Mouse (Mus musculus): ENCODE measurements around the gene Dusp8.

GRCm38 (mm10) chr7:142050536-142050935 lies 45.1 kb downstream of the Dusp8 start:
- TF ChIP-seq KAT2A (IDR thresholded peaks at IDR 0.05; ENCODE audit: insufficient replicate concordance, low read length) = no peak
- TF ChIP-seq CTCF (conservative IDR thresholded peaks at IDR 0.05 in 1 of 2, IDR thresholded peaks at IDR 0.05 in 1 of 2; ENCODE audit: low read depth in 2 of 2, low read length in 2 of 2) = no peak

Measured in CH12.LX (cell line).